Mouse (Mus musculus) cortical plate, adult 2 months (tissue): ENCODE results near the gene Slain1.

ENCODE experiments used
- CTCF ChIP-seq: fragments of 200-500 bp; IDR thresholded peaks from 2 replicates; pipeline ENCODE4 v1.5.1; 2011; ENCODE audit warnings: mild to moderate bottlenecking, control low read depth, low read length; ENCODE audit not compliant: insufficient read depth; ENCODE audit errors: extremely low read depth
- POLR2A ChIP-seq: fragments of 200-500 bp; IDR thresholded peaks from 2 replicates; pipeline ENCODE4 v1.6.1; 2011; ENCODE audit warnings: mild to moderate bottlenecking, low read length, control low read depth; ENCODE audit not compliant: insufficient read depth; ENCODE audit errors: extremely low read depth

GRCm38 (mm10) chr14:103741216-103741615 lies 91.2 kb downstream of the Slain1 start:
- no peak for TF ChIP-seq POLR2A
- no peak for TF ChIP-seq CTCF
